Mouse (Mus musculus): Measurements from ENCODE around the gene Podxl2. TPM values are rescaled to one million over a fixed set of nuclear protein-coding genes. Genes with fewer than 3 reads are reported as not detected.

Podxl2 gene
- polyA plus RNA-seq, 1 experiment from 2014 or later: 16.9 TPM

DNA sequence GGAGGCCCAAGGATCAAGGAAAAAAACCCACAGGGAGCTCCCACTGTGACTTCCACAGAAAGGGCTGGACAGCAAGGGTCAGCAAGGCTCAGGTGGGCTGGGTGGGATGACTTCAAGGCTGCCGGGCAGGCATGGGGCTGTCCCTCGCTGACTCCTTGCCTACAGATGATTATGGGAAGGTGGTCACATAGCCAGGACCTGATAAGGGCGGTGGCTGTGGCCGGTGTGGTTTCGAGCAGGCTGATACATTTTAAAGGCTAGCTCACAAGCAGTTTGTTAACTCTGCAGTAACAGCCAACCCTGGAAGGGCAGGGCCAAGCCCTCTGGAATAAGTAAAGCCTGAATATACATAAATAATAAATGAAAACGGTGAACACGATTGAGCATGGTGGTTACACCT is 71.8 kb downstream of the Podxl2 start:
- DNase-seq (ENCODE audit: low spot score): no peak

DNA sequence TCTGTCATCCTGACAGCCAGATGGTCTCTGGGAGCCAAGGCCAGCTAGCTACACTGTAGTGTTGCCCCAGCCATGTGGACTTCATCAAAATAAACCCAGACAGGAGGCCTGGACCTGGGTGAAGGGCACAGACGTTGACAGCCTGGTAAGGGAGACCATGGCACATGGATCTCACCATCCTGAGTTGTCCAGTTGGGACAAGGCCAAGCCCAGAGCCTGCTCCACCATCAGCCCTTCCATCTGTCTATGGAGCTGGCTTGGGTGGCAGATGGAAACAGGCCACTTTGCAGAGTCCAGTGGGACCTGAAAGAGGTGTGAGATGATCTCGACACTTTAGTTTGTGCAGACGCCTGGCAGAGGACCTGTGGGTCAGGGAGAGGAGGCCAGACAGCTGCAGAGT is 74.1 kb downstream of the Podxl2 start:
- no peak for DNase-seq (ENCODE audit: low spot score)

DNA sequence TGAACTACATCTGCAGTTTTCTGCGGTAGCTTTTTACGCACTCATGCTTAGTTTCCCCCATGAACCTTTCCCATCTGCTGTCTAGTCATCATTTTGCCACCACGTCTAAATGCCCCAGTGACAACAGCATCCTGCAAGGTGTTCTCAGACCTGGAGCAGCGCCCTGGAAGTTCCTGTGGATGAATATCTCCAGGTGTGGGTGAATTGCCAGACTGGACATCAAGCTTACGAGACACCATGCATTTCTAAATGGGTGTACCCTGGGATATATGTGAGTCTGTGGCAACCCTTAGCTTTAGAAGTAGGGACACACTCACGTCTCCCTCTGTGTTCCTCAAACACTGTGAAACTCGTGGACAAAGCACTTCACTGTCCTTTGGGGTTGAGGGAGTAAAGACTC is 74.7 kb downstream of the Podxl2 start:
- no peak for DNase-seq (ENCODE audit: low spot score)

DNA sequence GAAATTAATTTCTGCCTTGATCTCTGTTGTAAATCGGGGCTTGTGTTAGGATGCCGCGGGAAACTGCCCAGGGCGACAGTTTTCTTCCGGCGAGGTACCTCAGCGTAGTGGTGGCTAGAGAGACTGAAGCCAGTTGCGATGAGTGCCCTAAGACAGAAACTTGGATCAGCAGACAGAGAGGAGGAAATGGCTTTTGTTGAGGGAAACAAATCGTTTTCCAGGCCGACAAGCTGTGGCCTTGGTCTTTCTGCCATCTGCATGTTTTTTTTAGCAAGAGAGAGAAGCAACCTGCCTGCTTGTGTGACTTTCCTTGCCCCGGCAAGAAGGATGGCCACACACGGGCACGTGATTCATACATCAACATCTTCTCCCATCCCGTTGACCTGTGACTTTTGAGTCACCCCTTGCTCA is 80.3 kb downstream of the Podxl2 start:
- no peak for DNase-seq (ENCODE audit: low spot score)

DNA sequence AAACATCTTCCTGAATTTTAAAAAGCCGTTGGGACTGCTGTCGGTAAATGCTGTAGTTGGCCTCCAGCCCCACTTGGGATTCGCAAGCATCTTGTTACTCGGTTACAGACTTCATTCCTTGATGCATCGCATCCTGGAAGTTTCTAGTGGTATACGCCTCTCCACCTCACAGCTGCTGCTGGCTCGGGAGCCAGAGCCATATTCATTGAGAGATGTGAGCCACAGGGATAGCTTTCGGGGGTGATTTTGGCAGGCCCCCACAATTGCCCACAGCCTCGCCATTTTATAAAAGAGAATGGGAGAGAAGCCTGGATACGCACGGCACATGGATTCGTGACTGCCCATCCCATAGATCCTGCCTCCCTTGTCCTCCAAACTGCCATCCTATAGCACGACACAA is 81.0 kb downstream of the Podxl2 start:
- DNase-seq (ENCODE audit: low spot score): no peak

DNA sequence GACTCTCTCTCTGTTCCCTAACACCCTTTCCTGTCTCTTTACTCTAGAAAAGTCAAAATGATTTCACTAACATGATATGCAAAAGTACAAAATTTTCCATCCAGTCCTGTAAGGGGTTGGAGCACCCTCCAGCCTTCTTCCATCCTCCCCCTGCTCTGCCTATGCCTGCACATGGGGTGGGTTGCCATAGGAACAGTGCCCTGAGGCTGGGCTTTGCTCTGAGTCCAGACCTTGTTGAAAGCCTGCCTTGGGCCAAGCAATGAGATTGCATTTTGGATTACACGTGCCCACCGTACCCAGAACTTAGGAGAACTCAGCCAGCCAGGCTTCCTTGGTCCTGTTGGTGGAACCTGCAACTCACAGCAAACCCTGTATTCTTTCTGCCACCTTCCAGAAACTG is 81.6 kb downstream of the Podxl2 start:
- no peak for DNase-seq (ENCODE audit: low spot score)

Other genes starting within 250 kb of the Podxl2 start
- 0.13 and 0.21 TPM in 2 replicates for gene Kbtbd12, start 237.1 kb downstream of the Podxl2 start, polyA plus RNA-seq (2015; fragmentation: Nextera tagmentation; extraction: Ambion mirVana)
- 49.5 and 52.6 TPM in 2 replicates for gene Mgll, start 150.6 kb downstream of the Podxl2 start, polyA plus RNA-seq (2015; fragmentation: Nextera tagmentation; extraction: Ambion mirVana)
- 64.7 and 77.2 TPM in 2 replicates for gene Abtb1, start 33.1 kb downstream of the Podxl2 start, polyA plus RNA-seq (2015; fragmentation: Nextera tagmentation; extraction: Ambion mirVana)
- gene Mcm2, start 23.7 kb upstream of the Podxl2 start, polyA plus RNA-seq (2015; fragmentation: Nextera tagmentation; extraction: Ambion mirVana): 138 and 161 TPM in 2 replicates
- gene Tpra1, start 27.2 kb upstream of the Podxl2 start, polyA plus RNA-seq (2015; fragmentation: Nextera tagmentation; extraction: Ambion mirVana): 77.0 and 78.8 TPM in 2 replicates

All from thymus, postnatal 0 days (tissue).